Mouse (Mus musculus): Measurements from ENCODE around the gene Ap2a1. TPM values are rescaled to one million over a fixed set of nuclear protein-coding genes. Genes with fewer than 3 reads are reported as not detected.
A peak's percentile ranks its signal among the peaks of the same experiment; 100 is the strongest.

The Ap2a1 gene
- polyA plus RNA-seq, 1 experiment from 2014 or later, result 63.7 TPM

GRCm38 (mm10) chr7:44965975-44966374 lies 36.7 kb upstream of the Ap2a1 start:
- no peak overlapping the region for H3K27ac ChIP-seq (ENCODE audit: low read length)
- no peaks in the 10 kb centered on the region for H3K27me3 ChIP-seq (ENCODE audit: control insufficient read depth, insufficient read depth, low read depth, low read length)
- WGBS, result 66% methylated on average over 7 of the region's 7 CpGs
- no peak overlapping the region for H3K4me3 ChIP-seq (ENCODE audit: low read length)
- ATAC-seq (ENCODE audit: low read depth), result no peak
- H3K9ac ChIP-seq (ENCODE audit: low read length), result no peak overlapping the region
- no peaks in the 10 kb centered on the region for H3K9me3 ChIP-seq (ENCODE audit: control insufficient read depth, low read length)
- H3K36me3 ChIP-seq (ENCODE audit: control insufficient read depth, insufficient read depth, low read length), result no peaks in the 10 kb centered on the region; the same call in 1 of the 2 replicates
- peaks cover 7% of the 10 kb centered on the region for H3K4me1 ChIP-seq (replicated peaks; ENCODE audit: control insufficient read depth, insufficient read depth, low read length)
- H3K4me2 ChIP-seq (ENCODE audit: low read depth, low read length), result no peak overlapping the region

GRCm38 (mm10) chr7:44964990-44965389 lies 35.7 kb upstream of the Ap2a1 start:
- Histone ChIP-seq H3K27ac (ENCODE audit: low read length) (no peak overlapping the region), H3K9me3 (ENCODE audit: control insufficient read depth, low read length) (no peaks in the 10 kb centered on the region), H3K36me3 (ENCODE audit: control insufficient read depth, insufficient read depth, low read length) (no peaks in the 10 kb centered on the region; the same call in 1 of the 2 replicates), H3K27me3 (ENCODE audit: control insufficient read depth, insufficient read depth, low read depth, low read length) (no peaks in the 10 kb centered on the region), H3K4me3 (ENCODE audit: low read length) (no peak overlapping the region), H3K4me1 (replicated peaks; ENCODE audit: control insufficient read depth, insufficient read depth, low read length) (0 out of 2 replicates have a peak, but pooled peaks cover 5% of the 10 kb centered on the region), H3K9ac (ENCODE audit: low read length) (no peak overlapping the region), H3K4me2 (ENCODE audit: low read depth, low read length) (no peak overlapping the region)
- WGBS, result 96% methylated on average over 13 of the region's 13 CpGs
- no peak for ATAC-seq (ENCODE audit: low read depth)

- no peak for ATAC-seq (ENCODE audit: low read depth)
- 88% methylated on average over 5 of the region's 5 CpGs for WGBS
- no peaks in the 10 kb centered on the region for H3K9me3 ChIP-seq (ENCODE audit: control insufficient read depth, low read length)
These were observed 33.5 kb upstream of the Ap2a1 start for GRCm38 (mm10) chr7:44962831-44963230.

GRCm38 (mm10) chr7:44962337-44962736 lies 33.0 kb upstream of the Ap2a1 start:
- H3K4me1 ChIP-seq (replicated peaks; ENCODE audit: control insufficient read depth, insufficient read depth, low read length), result no peaks in the 10 kb centered on the region

More at GRCm38 (mm10) chr7:44962831-44963230, 33.5 kb upstream of the Ap2a1 start:
- Histone ChIP-seq H3K4me2 (ENCODE audit: low read depth, low read length) (no peak overlapping the region), H3K27ac (ENCODE audit: low read length) (no peak overlapping the region), H3K9ac (ENCODE audit: low read length) (no peak overlapping the region), H3K4me3 (ENCODE audit: low read length) (no peak overlapping the region), H3K36me3 (ENCODE audit: control insufficient read depth, insufficient read depth, low read length) (no peaks in the 10 kb centered on the region; the same call in 1 of the 2 replicates), H3K4me1 (replicated peaks; ENCODE audit: control insufficient read depth, insufficient read depth, low read length) (no peaks in the 10 kb centered on the region), H3K27me3 (ENCODE audit: control insufficient read depth, insufficient read depth, low read depth, low read length) (no peaks in the 10 kb centered on the region)

GRCm38 (mm10) chr7:44960512-44960910 lies 31.2 kb upstream of the Ap2a1 start:
- H3K9ac ChIP-seq (ENCODE audit: low read length), result no peak overlapping the region
- 83% methylated on average over 13 of the region's 13 CpGs for WGBS
- no peaks in the 10 kb centered on the region for H3K4me1 ChIP-seq (replicated peaks; ENCODE audit: control insufficient read depth, insufficient read depth, low read length)
- no peaks in the 10 kb centered on the region; the same call in 1 of the 2 replicates for H3K36me3 ChIP-seq (ENCODE audit: control insufficient read depth, insufficient read depth, low read length)
- H3K27ac ChIP-seq (ENCODE audit: low read length), result no peak overlapping the region
- H3K27me3 ChIP-seq (ENCODE audit: control insufficient read depth, insufficient read depth, low read depth, low read length), result no peaks in the 10 kb centered on the region
- no peak overlapping the region for H3K4me3 ChIP-seq (ENCODE audit: low read length)
- H3K4me2 ChIP-seq (ENCODE audit: low read depth, low read length), result no peak overlapping the region
- ATAC-seq (ENCODE audit: low read depth), result no peak
- H3K9me3 ChIP-seq (ENCODE audit: control insufficient read depth, low read length), result no peaks in the 10 kb centered on the region

More at GRCm38 (mm10) chr7:44962337-44962736, 33.0 kb upstream of the Ap2a1 start:
- Histone ChIP-seq H3K36me3 (ENCODE audit: control insufficient read depth, insufficient read depth, low read length) (no peaks in the 10 kb centered on the region; the same call in 1 of the 2 replicates), H3K4me2 (ENCODE audit: low read depth, low read length) (no peak overlapping the region), H3K9ac (ENCODE audit: low read length) (no peak overlapping the region), H3K27me3 (ENCODE audit: control insufficient read depth, insufficient read depth, low read depth, low read length) (no peaks in the 10 kb centered on the region), H3K9me3 (ENCODE audit: control insufficient read depth, low read length) (no peaks in the 10 kb centered on the region), H3K27ac (ENCODE audit: low read length) (no peak overlapping the region), H3K4me3 (ENCODE audit: low read length) (no peak overlapping the region)
- 62% methylated on average over 8 of the region's 8 CpGs for whole genome bisulfite sequencing
- no peak for ATAC-seq (ENCODE audit: low read depth)

- H3K27me3 ChIP-seq (ENCODE audit: control insufficient read depth, insufficient read depth, low read depth, low read length), result no peaks in the 10 kb centered on the region
- H3K4me2 ChIP-seq (ENCODE audit: low read depth, low read length), result no peak overlapping the region
- ATAC-seq (ENCODE audit: low read depth), result no peak
- H3K4me3 ChIP-seq (ENCODE audit: low read length), result no peak overlapping the region
- H3K9ac ChIP-seq (ENCODE audit: low read length), result no peak overlapping the region
- H3K36me3 ChIP-seq (ENCODE audit: control insufficient read depth, insufficient read depth, low read length), result no peaks in the 10 kb centered on the region; the same call in 1 of the 2 replicates
- no peaks in the 10 kb centered on the region for H3K4me1 ChIP-seq (replicated peaks; ENCODE audit: control insufficient read depth, insufficient read depth, low read length)
- no peak overlapping the region for H3K27ac ChIP-seq (ENCODE audit: low read length)
- WGBS, result 82% methylated on average over 10 of the region's 10 CpGs
- H3K9me3 ChIP-seq (ENCODE audit: control insufficient read depth, low read length), result no peaks in the 10 kb centered on the region
These were observed 30.7 kb upstream of the Ap2a1 start for GRCm38 (mm10) chr7:44959874-44960511.

GRCm38 (mm10) chr7:44959281-44959680 lies 30.0 kb upstream of the Ap2a1 start:
- H3K9me3 ChIP-seq (ENCODE audit: control insufficient read depth, low read length), result no peaks in the 10 kb centered on the region
- no peak overlapping the region for H3K4me2 ChIP-seq (ENCODE audit: low read depth, low read length)
- H3K4me3 ChIP-seq (ENCODE audit: low read length), result no peak overlapping the region
- no peak for ATAC-seq (ENCODE audit: low read depth)
- no peak overlapping the region for H3K9ac ChIP-seq (ENCODE audit: low read length)
- no peaks in the 10 kb centered on the region; the same call in 1 of the 2 replicates for H3K36me3 ChIP-seq (ENCODE audit: control insufficient read depth, insufficient read depth, low read length)
- H3K27ac ChIP-seq (ENCODE audit: low read length), result no peak overlapping the region
- H3K27me3 ChIP-seq (ENCODE audit: control insufficient read depth, insufficient read depth, low read depth, low read length), result no peaks in the 10 kb centered on the region
- H3K4me1 ChIP-seq (replicated peaks; ENCODE audit: control insufficient read depth, insufficient read depth, low read length), result no peaks in the 10 kb centered on the region
- 79% methylated on average over 8 of the region's 8 CpGs for WGBS

GRCm38 (mm10) chr7:44958208-44958607 lies 28.9 kb upstream of the Ap2a1 start:
- ATAC-seq (ENCODE audit: low read depth), result peak; percentile 31; the same call in 1 of the 2 replicates
- 45% methylated on average over 7 of the region's 7 CpGs for WGBS
- H3K27me3 ChIP-seq (ENCODE audit: control insufficient read depth, insufficient read depth, low read depth, low read length), result no peaks in the 10 kb centered on the region
- H3K4me3 ChIP-seq (ENCODE audit: low read length), result no peak overlapping the region
- H3K9ac ChIP-seq (ENCODE audit: low read length), result no peak overlapping the region
- H3K4me2 ChIP-seq (ENCODE audit: low read depth, low read length), result no peak overlapping the region
- H3K27ac ChIP-seq (ENCODE audit: low read length), result no peak overlapping the region
- no peaks in the 10 kb centered on the region; the same call in 1 of the 2 replicates for H3K36me3 ChIP-seq (ENCODE audit: control insufficient read depth, insufficient read depth, low read length)
- no peaks in the 10 kb centered on the region for H3K4me1 ChIP-seq (replicated peaks; ENCODE audit: control insufficient read depth, insufficient read depth, low read length)
- H3K9me3 ChIP-seq (ENCODE audit: control insufficient read depth, low read length), result no peaks in the 10 kb centered on the region

- peak; percentile 23 for ATAC-seq (ENCODE audit: low read depth)
- peak overlapping the region; percentile 20; the same call in 1 of the 2 replicates for H3K9ac ChIP-seq (ENCODE audit: low read length)
- no peaks in the 10 kb centered on the region for H3K9me3 ChIP-seq (ENCODE audit: control insufficient read depth, low read length)
- no peaks in the 10 kb centered on the region for H3K27me3 ChIP-seq (ENCODE audit: control insufficient read depth, insufficient read depth, low read depth, low read length)
- peak overlapping the region; percentile 49; the same call in 1 of the 2 replicates for H3K27ac ChIP-seq (ENCODE audit: low read length)
- no peaks in the 10 kb centered on the region; the same call in 1 of the 2 replicates for H3K36me3 ChIP-seq (ENCODE audit: control insufficient read depth, insufficient read depth, low read length)
- 61% methylated on average over 20 of the region's 20 CpGs for WGBS
- no peak overlapping the region for H3K4me2 ChIP-seq (ENCODE audit: low read depth, low read length)
- H3K4me1 ChIP-seq (replicated peaks; ENCODE audit: control insufficient read depth, insufficient read depth, low read length), result peaks cover 5% of the 10 kb centered on the region; the same call in 1 of the 2 replicates
- no peak overlapping the region for H3K4me3 ChIP-seq (ENCODE audit: low read length)
These were observed 28.0 kb upstream of the Ap2a1 start for GRCm38 (mm10) chr7:44957183-44957835.
